Mouse (Mus musculus) cerebellum, adult 11-12 months (tissue): ENCODE results near the gene Tgm3.
A peak's percentile ranks its signal among the peaks of the same experiment; 100 is the strongest.

Experiments
- DNase-seq: peaks from one replicate; pipeline ENCODE4 v3.0.0; 2022

The Tgm3 gene

DNA sequence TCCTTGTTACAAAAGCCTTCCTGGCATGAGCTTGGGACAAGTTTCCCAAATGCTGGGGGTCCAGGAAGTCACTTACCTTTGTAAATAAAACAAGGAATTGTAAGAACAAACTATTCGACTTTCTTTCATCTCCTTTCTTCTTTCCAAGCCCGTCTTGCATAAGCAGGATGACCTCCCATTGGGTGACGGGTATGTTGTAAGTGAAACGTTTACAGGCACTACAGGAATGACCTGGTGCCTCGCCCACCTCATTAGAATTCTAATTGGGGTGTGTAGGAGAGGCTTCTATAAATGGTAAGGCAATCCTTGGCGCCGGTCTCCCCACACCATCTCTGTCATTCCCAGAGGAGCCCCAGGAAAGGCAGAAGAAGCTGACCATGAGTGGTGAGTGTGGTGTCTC, at the start of gene Tgm3:
Tgm3 (plus strand) TSS at position 324 of the 400 bp plus-strand sequence.
- DNase-seq: no peak

DNA sequence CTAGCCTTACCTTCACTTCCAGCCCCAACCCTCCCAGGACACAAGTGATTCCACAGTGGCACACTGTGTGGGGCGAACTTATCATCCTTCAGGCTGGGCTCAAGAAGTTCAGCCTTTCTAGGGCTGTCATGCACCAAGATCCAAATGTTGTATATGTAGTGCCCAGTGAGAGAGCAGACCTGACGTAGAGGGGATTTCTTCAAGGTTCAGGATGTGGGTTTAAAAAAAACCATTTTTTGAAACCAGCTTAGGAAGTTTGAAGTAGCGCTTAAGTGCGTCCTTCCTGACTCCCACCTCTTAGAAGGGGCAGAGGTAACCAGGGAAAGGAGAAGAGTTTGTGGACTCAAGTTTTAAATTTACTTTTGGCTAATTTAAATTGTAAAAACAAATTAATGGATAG, 31.5 kb upstream of the Tgm3 start:
- DNase-seq: no peak

DNA sequence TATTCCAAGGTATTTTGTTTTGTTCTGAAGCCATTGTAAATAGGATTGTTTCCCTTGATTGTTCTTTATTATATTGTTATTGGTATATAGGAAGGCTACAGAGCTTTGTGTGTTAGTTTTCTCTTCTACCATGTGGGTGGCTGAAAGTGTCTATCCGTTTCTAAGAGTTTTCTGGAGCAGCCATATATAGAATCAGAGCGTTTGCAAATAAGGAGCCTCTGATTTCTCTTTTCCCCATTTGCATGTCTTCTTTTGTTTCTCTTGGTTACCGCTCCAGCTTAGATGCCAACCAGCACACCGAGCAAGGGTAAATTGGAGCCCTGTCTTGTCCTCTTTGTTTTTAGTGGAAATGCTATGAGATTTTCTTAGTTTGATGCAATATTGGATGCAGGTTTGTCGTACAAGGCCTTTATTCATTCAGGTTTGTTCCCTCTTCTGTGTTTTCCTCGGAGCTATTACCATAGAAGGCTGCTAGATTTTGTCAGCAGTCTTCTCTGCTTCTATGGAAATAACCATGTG, 24.6 kb upstream of the Tgm3 start:
- no peak for DNase-seq

DNA sequence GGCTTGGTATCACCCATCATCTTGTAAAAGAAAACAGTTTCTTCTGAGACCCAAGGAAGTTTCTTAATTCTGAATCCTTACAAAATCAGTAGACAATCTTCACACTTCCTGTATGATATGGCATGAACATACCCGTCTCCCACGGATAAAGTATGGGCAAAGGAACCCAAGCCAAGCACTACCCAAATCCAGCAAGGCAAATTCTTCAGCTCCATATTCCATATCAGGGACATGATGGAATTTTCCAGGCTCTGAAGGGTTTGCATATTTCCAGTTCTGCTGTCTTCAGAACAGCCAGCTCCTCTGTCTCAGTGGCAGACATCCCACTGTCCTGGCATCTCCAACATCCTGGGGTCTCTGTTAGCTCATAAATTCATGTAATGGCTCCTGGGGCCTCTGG, 22.5 kb upstream of the Tgm3 start:
- DNase-seq: no peak

DNA sequence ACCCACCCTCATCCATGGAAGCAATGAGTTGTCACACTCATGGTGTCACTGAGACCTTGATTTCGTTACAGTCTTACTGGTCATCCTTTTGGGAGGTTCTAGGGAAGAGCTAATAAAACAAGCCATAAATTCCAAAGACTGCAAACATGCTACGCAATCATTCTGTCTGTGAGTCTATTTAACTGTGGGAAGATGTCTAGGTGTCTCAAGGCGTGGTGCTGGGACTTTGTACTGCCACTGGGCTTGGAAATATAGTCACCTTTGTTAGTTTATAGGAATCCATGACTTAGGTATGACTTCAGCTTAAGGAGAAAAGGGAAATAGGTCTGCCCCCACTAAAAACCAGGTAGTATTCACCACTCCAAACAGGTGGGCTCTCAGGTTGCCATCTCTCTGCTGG, 17.7 kb upstream of the Tgm3 start:
- no peak for DNase-seq

DNA sequence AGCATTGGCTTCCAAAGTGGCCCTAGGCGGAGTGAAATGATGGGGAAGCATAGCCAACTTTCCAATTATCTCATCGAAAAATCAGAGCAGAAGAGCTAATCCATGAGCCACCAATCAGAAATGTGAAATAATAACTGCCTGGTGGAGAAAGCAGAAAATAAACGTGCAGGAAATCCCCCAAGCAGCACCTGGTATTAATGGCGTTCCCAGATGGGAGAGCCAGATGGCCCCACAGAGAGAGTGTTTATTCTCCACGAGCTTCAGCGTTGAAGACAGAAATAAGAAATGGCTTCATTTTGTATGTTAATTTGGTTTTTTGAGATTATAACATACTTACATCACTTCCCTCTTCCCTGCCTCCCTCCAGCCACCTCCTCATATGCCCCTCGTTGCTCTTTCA, 13.7 kb upstream of the Tgm3 start:
- peak; percentile 64 for DNase-seq

DNA sequence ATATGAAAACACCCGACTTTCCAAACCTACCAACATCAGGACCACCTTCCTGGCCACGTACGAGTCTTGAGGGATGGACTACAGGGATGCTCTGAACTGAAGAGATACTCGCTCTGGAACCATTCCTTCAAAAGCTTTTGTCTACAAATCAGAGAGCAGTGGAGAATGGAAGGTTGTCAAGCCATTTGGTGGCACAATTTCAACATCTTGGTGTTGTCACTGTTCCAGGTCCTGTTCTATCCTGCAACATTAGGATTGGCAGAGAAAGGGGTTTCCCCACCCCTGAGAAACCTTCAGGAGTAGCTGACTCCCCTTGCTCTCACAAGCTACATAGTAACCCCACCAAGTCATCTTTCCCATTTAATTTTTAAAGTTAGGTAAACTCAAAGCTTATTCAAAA, 12.9 kb upstream of the Tgm3 start:
- peak; percentile 44 for DNase-seq

DNA sequence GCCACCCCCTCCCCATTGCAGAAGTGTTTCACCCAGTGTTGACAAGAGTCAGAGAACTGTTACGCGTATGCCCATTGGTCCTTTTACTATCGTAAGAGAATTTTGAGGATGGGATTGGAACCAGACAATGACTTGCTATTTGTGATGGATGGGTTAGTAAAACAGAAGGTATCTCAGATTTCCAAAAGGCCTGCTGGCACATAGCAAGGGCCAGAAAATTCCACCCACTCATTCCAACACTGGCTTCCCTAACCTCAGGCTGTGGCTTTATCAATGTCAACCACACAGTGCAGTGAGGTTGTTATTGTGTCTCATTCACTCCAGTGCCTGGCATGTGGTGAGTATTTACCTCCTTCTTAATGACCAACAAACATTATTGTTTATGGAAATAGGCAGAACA, 11.5 kb upstream of the Tgm3 start:
- DNase-seq: peak; percentile 17

DNA sequence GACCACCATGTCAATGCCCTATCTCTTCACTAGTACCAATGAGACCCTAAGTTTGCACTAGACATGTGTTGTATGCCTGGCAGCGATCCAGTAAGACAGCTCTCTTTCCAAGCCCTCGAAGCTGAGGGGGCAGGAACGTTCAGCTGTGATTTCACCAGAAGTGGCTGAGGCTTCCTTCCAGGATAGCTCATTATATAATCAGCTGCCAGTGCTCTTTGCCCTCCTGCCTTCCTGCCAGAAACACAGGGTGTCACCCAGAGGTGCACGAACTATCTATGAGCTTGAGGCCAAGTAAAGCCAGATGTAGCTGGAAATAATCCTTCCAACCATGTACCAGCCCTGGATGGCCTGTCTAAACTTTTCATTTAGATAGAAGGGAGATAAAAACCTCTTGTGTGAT, 8.1 kb upstream of the Tgm3 start:
- DNase-seq: no peak

DNA sequence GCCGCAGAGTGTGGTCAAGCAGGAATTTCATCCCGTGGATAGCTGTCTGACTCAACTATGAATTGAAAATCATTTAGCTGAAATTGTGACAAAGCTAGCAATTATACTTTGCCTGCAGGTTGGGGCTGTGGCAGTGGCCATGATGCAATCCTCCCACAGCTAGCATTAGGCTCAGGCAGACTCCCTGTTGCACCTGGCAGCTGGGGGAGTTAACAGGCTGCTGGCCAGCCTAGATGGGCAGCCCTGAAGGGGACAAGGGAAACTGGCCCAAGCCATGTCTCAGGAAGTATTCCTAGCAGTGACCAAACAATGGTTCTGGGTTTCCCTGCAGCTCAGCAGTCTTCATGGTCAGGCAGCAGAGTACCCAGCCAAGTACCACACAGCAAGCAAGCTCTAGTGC, 2.8 kb upstream of the Tgm3 start:
- DNase-seq: no peak

DNA sequence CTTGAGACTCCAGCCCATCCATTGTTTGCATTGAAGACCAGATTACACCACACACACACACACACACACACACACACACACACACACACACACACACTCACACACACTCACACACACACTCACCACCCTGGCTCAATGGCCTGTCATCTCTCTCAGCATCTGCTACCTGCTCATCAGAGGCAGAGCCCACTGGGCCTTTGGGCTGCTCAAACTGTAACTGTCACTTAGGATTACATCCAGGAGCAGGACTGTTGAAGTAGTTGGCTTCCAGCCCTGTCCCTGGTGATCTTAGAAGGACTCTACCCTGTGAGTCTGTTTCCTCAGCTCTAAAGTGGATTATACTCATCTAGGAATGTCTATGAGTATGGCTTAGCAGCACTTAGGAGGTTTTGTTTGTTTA, 1.5 kb downstream of the Tgm3 start:
- DNase-seq: no peak

DNA sequence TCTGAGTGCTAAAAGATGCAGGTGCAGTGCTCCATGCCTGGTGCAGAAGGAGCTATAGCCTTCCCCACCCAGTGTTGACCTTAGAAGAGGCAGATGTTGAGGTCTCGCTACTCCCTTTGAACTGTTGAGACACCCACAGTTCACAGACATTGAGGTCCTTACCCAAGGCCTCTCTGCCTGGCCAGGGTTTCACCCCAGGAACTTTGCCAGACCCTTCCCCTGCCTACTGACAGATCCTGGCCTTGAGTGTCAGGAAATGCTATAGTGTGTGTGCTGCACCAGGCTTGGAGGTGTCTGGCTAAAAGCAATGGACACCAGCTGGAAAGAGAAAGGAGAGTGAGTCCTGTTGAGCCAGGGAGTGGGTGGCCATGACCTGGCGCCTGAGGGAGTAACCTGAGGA, 3.0 kb downstream of the Tgm3 start:
- DNase-seq: no peak

DNA sequence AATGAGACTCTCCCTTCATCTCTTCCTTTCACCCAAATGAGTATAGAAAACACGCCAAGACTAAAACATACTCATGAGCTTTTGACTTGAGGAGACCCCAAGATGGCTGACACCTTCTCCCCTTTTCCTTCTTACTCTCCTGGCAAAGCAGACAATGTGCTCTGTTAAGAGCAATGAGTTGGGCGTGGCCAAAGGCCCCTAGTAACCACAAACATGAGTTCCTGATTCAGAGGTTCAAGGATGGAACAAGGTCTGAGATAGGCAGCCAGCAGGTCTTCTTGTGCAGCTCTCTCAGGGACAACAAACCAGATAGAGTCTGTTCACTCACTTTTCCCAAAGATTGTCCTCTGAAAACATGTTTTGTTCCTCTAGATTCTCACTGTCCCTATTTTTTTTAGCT, 5.9 kb downstream of the Tgm3 start:
- DNase-seq: no peak

DNA sequence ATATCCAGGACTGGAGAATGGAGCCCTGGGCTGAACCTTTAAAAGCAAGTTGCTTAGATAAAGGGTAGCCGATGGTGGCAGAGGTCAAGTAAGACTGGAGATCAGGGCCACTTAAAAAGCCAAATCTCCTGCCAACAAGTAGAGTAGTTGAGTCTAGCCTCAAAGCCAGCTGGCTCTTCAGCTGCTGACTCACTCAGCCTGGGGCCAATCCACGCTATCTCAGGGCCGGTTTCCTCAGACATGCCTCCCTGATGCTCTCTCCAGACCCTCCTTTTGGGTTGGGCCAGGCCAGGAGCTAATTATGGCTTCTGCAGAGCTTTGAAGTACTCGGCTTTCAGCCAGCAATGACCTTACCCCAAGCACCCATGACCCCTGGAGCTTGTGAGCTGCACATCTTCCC, 15.7 kb downstream of the Tgm3 start:
- no peak for DNase-seq

DNA sequence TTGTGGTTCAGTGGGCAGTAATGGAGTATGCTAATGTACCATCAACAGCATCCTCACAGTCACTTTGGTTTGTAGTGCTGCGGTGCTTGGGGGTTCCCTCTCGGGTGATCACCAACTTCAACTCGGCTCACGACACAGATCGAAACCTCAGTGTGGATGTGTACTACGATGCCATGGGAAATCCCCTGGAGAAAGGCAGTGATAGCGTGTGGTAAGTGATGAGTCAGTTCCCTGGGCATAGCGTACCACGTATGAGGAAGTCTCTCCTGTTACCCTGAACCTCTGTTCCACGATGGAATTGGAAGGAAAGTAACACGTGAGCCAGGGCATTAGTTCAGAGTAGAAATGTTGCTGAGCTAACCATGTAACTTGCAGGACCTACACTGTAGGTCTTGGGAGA, 17.7 kb downstream of the Tgm3 start:
- DNase-seq: no peak

DNA sequence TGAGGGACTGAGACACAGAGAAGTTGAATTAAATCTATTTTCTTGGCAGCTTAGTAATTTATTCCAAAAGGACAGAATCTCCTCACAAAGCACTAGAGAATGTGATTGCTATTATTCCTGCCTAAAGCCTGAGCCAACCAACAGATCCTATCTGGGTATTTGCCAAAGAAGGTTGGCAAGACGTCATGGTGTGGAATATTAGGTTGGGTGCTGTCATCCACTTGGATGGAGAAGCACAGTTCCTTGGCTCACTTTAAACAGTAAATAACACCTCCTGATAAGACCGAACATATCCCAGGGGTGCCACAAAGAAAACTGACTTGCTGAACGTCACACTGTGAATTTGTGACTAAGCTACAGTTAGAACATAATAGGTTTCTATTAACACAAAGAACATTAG, 20.5 kb downstream of the Tgm3 start:
- no peak for DNase-seq

DNA sequence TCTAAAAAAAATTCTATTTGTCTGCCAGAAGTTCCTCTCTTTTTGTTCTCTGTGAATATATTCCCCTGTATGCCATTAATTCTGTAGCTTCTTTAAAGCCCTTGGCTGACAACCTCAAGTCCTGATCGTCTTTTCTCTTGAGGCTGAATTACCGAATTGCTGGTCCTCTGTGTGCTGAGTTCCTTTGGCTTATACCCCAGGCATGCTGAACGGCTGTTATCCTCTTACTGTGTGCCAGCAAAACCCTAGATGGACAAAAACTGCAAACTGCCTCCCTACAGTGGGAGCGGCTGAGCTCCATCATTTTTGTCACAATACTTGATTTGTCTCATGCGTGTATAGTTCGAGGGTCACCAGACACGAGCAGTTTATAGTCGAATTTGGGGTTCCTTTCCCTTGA, 24.7 kb downstream of the Tgm3 start:
- no peak for DNase-seq

DNA sequence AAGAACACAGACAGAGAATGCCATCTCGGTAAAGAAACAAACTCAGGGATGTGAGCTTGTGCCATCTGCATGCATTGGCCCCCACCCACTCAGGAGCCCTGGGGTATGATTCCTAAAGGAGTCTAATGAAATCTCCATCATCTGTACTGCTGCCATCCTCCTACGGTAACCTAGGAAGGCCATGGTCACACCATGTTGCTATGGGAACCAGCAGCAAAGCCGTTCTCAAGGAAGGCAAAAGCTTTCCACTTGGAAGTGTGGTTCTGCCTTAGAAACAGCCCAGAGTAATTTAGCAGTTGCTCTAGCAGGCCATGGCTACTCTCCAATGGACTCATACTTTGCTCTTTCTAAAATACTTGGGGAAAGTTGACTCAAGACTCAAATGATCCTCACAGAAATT, 26.8 kb downstream of the Tgm3 start:
- DNase-seq: no peak

DNA sequence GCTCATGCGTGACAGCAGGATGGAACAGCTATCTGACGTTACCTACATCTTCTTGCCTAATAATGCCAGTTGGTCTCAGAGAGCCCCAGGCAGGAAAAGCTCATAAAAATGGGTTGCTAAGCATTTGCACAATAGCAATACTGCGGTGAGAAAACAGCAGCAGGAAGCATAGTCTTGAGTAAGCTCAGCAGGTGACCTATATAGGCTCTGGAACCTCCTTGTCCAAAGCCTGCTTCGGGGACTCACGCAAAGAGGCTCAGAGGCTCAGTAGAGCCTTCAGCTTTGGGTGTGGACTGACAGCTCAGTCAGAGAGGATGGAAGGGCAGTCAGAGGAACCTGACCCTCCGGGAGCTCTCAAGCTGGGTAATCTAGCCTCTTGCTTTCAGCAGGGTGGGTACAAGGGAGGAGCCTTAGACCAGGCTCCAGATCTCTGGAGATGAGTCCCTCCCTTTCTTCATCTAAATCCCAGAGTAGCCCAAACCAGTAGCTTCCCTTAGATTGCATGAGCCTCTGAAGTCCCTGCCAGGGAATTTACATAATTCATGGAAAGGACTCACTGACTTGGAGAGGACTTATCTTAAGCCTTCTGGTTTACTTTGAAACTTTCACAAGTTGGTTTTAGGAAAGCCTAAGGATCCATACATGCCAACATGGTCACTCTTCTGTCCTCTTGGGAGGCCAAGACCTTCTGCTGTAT, 28.2 kb downstream of the Tgm3 start:
- DNase-seq: no peak

DNA sequence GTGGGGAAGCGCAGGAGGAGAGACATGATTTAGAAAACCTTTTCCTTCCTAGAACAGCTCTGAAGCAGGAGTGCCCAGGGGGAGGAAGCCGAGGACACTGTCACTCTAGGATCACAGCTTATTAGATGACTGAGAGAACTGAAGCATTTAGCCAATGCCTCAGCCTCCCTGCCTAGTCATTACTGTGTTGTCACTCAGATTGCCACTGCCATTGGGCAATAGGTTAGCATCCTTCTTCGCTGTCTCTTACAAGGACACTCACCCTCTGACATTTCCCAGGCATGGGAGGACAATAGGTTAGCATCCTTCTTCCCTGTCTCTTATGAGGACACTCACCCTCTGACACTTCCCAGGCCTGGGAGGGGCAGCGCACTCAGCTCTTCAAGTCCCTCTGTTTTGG, 31.7 kb downstream of the Tgm3 start:
- no peak for DNase-seq

DNA sequence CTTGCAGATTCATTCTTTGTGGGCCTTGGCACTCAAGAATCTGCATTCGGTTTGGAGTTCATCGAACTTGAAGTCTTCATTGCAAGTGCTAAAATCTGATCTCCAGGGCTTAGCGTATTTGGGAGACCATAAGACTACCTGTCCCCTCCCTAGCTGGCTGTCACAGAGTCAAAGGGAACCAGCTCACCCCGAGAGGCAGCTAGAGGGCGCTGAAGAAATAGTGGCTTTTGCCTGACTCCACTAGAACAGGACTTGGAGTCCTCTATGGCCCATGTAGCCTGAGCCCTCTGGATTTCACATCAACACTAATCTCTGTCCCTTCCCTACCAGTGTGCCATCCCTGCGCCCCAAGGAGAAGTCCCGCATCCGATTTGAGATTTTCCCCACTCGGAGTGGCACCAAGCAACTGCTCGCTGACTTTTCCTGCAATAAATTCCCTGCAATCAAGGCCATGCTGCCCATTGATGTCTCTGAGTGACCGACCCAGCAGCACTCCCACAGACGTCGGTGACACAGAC, 35.8 kb downstream of the Tgm3 start:
- DNase-seq: no peak

DNA sequence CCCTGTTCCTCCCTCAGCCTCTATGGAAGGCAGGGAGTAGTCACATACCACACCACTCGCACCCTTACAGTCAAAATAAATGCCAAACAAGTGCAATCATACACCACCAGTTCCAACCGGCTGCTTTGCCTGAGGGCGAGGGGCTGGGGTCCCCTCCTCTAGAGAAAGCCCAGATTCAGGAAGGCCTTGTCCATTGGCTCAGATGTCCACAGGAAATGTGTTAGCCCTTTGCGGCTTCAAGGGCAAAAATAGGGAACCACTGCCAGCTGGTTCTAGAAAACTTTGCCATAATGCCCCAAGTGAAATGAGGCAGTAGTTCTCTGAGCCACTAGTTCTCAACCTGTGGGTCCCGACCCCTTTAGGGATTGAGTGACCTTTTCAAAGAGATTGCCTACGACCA, 36.6 kb downstream of the Tgm3 start:
- DNase-seq: no peak

DNA sequence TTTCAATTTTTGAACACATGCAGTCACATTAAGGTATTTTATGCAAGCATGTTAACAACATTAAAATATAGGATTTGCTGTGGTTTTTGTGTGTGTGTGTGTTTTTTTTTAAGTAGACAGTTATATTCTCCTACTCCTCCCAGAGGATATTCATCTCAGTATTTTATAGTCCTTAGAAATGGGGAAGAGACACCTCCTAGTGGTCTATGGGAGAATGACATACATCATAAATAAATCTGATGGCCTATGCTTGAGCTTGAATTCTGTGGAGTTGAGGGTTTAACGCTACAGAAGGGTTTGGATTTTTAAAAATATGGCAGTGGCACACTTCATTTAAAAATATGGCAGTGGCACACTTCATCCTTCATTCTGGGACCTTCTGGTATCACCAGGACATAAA, 46.0 kb downstream of the Tgm3 start:
- DNase-seq: no peak

DNA sequence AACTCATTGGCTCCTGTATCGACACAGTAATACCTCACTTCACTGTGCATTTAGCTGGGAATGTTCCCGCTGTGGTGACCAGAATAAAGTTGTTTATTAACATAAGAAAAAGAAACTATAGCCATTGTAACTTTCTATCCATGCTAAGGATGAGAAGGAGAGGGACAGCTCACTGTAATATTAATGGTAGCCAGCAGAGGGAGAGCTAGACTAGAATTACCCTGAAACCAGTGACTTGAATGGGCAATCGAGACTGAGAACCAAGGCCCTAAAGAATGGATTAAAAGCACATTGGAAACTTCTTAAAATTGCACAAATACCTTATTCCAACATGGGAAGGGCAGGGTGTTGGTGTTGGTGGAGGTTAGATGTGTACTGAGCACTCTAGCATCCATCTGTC, 56.1 kb downstream of the Tgm3 start:
- no peak for DNase-seq

DNA sequence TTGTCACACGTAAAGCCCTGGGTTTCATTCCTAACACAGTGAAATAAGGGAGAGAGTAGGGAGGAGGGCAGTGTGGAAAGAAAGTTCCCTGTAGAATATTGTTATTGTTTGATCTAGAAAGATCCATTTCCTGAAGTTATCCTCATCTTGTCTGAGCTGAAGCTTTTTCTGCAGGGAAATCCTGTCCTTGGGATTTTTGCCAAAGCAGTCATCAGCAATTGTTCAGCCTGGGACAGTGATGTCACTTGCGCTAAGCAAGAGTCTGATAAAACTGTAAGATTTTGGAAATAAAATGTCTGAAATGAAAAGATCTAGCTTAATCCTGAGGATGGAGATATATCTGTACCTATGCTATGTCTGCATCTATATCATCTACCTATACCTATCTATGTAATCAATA, 58.2 kb downstream of the Tgm3 start:
- no peak for DNase-seq
